Mouse (Mus musculus): ENCODE measurements around the gene Gm16253.

Gm16253 gene

DNA sequence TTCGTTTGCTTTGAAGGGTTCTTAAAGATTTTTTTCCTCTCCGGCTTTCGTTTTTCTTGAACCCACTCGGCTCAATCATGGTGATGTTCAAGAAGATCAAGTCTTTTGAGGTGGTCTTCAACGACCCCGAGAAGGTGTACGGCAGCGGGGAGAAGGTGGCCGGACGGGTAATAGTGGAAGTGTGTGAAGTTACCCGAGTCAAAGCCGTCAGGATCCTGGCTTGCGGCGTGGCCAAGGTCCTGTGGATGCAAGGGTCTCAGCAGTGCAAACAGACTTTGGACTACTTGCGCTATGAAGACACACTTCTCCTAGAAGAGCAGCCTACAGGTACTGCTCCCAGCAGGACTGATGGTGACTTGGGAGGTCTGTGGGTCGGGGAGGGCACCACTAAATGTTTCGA, 18.6 kb upstream of the Gm16253 start:
- DNase-seq: peak; percentile 64

GRCm38 (mm10) chr3:96558668-96559196, 18.1 kb upstream of the Gm16253 start:
- DNase-seq: no peak

- DNase-seq: no peak
These were observed 17.3 kb upstream of the Gm16253 start for GRCm38 (mm10) chr3:96559398-96559910.

DNA sequence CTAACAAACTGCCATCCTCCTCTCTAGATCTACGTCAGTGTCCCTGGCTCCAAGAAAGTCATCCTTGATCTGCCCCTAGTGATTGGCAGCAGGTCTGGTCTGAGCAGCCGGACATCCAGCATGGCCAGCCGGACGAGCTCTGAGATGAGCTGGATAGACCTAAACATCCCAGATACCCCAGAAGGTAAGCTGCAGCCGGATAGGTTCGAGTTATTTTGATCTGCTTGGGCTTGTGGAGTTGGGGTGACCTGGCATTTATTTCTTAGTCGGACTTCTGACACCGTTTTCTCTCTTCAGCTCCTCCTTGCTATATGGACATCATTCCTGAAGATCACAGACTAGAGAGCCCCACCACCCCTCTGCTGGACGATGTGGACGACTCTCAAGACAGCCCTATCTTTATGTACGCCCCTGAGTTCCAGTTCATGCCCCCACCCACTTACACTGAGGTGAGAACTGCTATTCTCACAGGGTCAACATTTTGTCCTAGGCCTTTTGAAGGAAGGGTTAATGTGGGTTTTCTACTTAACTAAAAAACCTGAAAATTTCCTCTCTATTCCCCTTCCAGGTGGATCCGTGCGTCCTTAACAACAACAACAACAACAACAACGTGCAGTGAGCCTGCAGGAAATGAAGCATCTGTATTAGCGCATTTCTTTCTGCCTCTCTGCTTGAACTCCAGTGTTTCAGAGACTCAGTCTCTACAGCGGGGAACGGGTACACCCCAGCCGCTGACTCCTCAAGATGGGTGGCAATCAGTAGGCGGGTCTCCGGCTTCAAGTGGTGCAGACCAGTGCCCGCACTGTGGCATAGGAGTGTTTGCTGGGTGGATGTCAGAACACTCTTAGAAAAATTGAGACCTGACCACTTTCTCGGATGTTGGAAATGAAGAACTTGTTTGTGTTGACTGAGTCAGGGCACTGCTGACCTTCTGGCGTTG, 16.6 kb upstream of the Gm16253 start:
- no peak for DNase-seq

- no peak for DNase-seq
These were observed 15.7 kb upstream of the Gm16253 start for GRCm38 (mm10) chr3:96560881-96561668.

DNA sequence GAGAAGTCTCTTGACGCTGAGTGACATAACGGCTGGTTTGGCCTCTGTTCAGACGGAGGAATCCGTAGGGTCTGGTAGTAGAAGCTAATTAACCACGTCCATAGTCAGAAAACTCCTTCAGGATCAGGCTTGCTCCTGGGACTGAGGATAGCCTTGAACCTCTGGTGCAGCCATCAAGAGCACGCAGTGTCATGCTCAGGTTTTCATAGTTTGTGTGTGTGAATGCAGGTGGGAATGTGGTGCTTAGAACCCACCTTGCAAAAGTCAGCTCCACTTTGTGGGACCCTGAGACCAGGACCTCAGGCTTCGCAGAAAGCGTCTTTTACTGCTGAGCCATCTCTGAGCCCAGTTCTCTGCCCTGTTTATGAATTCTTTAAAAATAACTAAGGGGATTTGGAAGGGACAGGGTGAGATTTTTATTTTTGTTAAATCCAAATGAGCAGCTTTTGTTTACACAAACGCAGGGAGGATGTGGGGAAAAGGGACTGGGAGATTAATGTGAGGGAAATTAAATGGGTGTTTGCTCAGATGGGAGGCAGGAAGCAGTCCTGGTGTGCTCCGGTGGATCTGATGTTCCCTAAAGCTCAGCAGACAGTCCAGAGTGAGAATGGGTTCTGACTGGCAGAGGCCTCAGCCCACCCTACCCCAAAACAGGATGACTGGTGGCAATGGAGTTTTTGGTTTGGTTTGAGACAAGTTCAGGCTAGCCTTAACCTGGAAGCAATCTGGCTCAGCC, 14.7 kb upstream of the Gm16253 start:
- DNase-seq: no peak

GRCm38 (mm10) chr3:96563267-96563666, 13.5 kb upstream of the Gm16253 start:
- DNase-seq: no peak

DNA sequence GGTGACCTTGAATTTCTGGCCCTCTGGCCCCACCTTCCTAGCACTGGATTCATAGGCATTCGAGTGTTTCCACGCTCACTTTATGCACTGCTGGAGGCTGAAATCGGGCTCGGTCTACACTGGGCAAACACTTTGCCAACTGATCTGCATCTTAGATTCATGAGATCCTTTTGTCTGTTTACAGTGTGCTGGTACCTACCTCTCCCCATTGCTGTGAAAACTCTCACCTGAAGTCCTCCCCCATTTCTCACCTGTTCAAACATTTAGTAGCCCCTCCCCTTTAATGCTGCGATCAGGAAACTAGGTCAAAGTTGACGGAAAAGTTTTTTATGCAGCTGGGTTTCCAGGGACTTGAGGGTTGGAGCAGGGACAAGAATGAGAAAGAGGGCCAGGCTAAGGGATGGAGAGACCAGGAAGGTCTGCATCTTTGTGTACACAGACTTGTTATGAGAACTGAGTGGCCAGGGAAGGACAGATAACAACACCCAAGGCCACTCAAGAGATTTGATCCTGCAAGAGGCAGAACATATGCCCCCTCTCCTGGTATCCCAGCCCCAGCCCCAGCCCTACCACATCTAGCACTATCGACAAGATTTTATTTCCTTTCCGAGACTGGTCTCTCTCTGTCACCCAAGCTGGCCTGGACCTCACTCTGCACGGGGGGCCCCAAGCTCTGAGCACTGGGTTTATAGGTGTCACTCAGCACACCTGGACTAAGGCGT, 12.7 kb upstream of the Gm16253 start:
- DNase-seq: no peak

GRCm38 (mm10) chr3:96564633-96565032, 12.2 kb upstream of the Gm16253 start:
- no peak for DNase-seq

DNA sequence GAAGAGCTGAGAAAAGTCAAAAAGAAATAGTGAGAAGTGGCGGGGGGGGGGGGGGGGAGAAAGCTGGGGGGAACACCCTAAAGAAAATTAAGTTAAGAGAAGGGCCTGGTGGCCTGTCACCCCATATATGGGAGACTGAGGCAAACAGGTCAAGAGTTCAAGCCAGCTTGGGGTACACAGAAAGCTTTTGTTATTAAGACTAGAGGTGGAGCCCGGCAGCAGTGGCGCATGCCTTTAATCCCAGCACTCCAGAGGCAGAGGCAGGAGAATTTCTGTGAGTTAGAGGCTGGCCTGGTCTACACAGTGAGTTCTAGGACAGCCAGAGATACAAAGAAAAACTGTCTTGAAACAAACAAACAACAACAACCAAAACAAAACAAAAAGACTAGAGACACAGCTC, 11.7 kb upstream of the Gm16253 start:
- no peak for DNase-seq

DNA sequence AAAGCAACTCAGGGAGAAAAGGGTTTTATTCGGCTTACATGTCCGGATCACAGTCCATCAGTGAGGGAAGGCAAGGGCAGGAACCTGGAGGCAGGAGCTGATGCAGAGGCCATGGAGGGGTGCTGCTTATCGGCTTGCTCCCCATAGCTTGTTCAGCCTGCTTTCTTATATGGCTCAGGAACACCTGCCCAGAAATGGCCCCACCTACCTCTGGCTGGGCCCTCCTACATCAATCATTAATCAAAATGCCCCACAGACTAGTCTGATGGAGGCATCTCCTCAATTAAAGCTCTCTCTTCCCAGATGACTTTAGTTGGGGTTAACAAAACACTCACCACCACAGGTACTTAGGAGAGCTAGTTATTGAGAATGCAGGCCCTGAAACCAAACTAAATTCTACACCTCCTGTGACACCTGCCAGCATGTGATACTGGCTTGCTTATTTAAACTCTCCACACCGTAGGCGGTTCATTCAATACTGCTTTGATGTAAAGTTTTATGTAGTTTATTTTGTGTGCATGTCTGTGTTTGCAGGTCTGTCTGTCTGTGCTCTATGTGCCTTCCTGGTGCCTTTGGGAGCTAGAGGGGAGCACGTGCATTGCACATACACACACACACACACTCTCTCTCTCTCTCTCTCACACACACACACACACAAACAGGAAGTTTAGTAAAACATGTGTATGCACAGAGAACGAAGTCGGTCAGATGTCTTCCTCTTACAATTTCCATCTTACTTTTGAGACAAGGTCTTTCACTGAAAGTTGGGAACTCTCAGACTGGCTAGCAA, 9.9 kb upstream of the Gm16253 start:
- no peak for DNase-seq

DNA sequence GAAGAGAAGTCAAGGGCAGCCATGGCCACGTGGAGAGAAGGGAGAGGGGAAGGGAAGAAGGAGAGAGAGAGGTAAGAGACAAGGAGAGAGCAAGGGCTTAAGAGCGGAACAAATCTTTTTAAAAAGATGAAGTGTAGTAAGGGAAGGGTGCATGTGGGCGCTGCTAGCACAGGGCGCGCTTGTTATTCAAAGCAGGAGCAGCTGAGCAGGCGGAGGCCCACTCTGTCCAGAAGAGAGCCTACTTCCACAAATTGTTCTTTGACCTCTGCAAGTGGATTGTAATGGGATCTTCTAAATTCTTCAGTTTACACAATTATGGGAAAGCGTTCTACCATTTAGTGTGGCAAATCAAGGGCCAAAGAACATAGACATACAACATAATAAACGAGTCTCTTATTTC, 8.2 kb upstream of the Gm16253 start:
- no peak for DNase-seq

DNA sequence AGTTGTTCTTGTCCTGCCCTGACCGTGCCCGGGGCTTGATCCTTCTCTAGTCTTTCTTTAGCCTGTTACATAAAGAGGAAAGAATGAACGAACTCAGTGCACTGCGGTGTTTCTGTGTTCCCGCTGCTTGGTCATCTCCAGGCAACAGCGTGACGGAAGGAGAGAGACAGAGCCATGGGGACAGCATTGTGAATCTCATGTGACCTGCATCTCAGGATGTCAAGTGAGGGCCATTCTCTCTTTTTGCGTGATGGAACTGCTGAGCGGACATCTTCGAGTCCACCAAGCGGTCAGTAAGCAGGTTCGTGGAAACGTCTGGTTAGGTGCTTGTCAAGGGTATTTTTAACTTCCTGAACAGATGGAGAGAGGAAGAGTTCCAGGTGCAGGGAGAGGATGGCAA, 7.3 kb upstream of the Gm16253 start:
- DNase-seq: no peak

GRCm38 (mm10) chr3:96569966-96570605, 6.7 kb upstream of the Gm16253 start:
- no peak for DNase-seq

- DNase-seq: no peak
These were observed 6.1 kb upstream of the Gm16253 start for GRCm38 (mm10) chr3:96570643-96571042.

DNA sequence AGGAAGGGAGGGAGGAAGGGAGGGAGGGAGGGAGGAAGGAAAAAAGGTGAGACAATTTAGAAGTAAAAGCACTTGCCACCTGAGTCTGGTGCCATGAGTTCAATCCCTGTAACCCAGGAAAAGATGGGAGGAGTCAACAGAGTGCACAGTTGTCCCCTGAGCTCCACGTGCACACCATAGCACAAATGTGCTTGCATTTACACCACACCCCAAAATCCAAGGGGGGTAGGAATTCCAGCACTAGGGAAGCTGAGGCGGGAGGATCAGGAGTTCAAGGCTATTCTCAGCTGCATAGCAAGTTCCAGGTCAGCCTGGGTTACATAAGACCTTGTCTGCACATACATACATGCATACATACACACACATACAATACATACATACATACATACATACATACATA, 5.4 kb upstream of the Gm16253 start:
- no peak for DNase-seq

GRCm38 (mm10) chr3:96571896-96572698, 4.7 kb upstream of the Gm16253 start:
- DNase-seq: no peak

- no peak for DNase-seq
These were observed 2.9 kb upstream of the Gm16253 start for GRCm38 (mm10) chr3:96573611-96574511.
